9 mouse cellular contexts compared by ENCODE assay signal in genomic region chr7:66136187-66136586, GRCm38 (mm10). TPM values are rescaled to one million over a fixed set of nuclear protein-coding genes. Genes with fewer than 3 reads are reported as not detected.
A peak's percentile ranks its signal among the peaks of the same experiment; 100 is the strongest.
DNase-seq lines count a peak whose midpoint lies in the region; ATAC-seq and TF ChIP-seq lines count a peak whose summit lies in the region.
"Had no signal": no experiment of that assay in that cellular context is flagged by ENCODE, and none has a peak within 500 bp of the region (broad histone marks: within the 10 kb centered on the region; RNA-seq: fewer than 3 reads in every experiment).

No protein-coding gene starts in this region.

- intact Hi-C loops in gastrocnemius, adult 2 months (cut with DNase I), result no loop called here
- intact Hi-C loops in gastrocnemius, postnatal 36 days (cut with DNase I), result no loop called here

- no peak for TF ChIP-seq CTCF in gastrocnemius, adult 2 months (IDR thresholded peaks at IDR 0.05)

- peak overlapping the region; percentile 70 for H3K27ac ChIP-seq in gastrocnemius, adult 2 months
- peak overlapping the region; percentile 60 for H3K27ac ChIP-seq in midbrain, embryonic 12.5 days (replicated peaks)
- no peak overlapping the region; the same call in 1 of the 2 replicates for H3K27ac ChIP-seq in midbrain, embryonic 10.5 days (replicated peaks)
- peak overlapping the region; percentile 65 for H3K27ac ChIP-seq in intestine, embryonic 16.5 days (ENCODE audit: low read length)
- H3K27ac ChIP-seq in stomach, embryonic 14.5 days (ENCODE audit: low read length), result no peak overlapping the region
- H3K27ac ChIP-seq: heart, embryonic 10.5 days had no signal

- DNase-seq in gastrocnemius, adult 2 months, result no peak
- no peak for DNase-seq in gastrocnemius, postnatal 36 days
- no peak for DNase-seq in midbrain, embryonic 10.5 days (ENCODE audit: low spot score)
- no peak for DNase-seq in cerebellum, adult 18-20 months
- no peak for DNase-seq in layer of hippocampus, adult 9-10 months (ENCODE audit: low spot score)

- H3K36me3 ChIP-seq in midbrain, embryonic 12.5 days, result no peaks in the 10 kb centered on the region
- peaks cover 23% of the 10 kb centered on the region for H3K36me3 ChIP-seq in midbrain, embryonic 10.5 days
- H3K36me3 ChIP-seq in intestine, embryonic 16.5 days (ENCODE audit: control insufficient read depth, insufficient read depth, low read length), result no peaks in the 10 kb centered on the region
- no peaks in the 10 kb centered on the region for H3K36me3 ChIP-seq in stomach, embryonic 14.5 days (ENCODE audit: control insufficient read depth, insufficient read depth, low read length)

- no peak for ATAC-seq in midbrain, embryonic 12.5 days (ENCODE audit: low FRiP score, low read depth)
- ATAC-seq in intestine, embryonic 16.5 days, result peak; percentile 91
- ATAC-seq in stomach, embryonic 14.5 days (ENCODE audit: insufficient number of reproducible peaks, insufficient read depth, low FRiP score, low read depth), result peak; percentile 61; the same call in 1 of the 2 replicates

- no peak overlapping the region for H3K4me3 ChIP-seq in gastrocnemius, adult 2 months
- no peak overlapping the region for H3K4me3 ChIP-seq in midbrain, embryonic 12.5 days
- H3K4me3 ChIP-seq in midbrain, embryonic 10.5 days, result no peak overlapping the region
- no peak overlapping the region for H3K4me3 ChIP-seq in intestine, embryonic 16.5 days (ENCODE audit: low read length)
- H3K4me3 ChIP-seq in stomach, embryonic 14.5 days (ENCODE audit: low read depth, low read length), result no peak overlapping the region
- H3K4me3 ChIP-seq: heart, embryonic 10.5 days had no signal

- peaks cover 28% of the 10 kb centered on the region for H3K4me1 ChIP-seq in midbrain, embryonic 12.5 days
- peaks cover 32% of the 10 kb centered on the region for H3K4me1 ChIP-seq in midbrain, embryonic 10.5 days
- peaks cover 32% of the 10 kb centered on the region for H3K4me1 ChIP-seq in intestine, embryonic 16.5 days (ENCODE audit: control insufficient read depth, insufficient read depth, low read length)
- peaks cover 24% of the 10 kb centered on the region for H3K4me1 ChIP-seq in stomach, embryonic 14.5 days (ENCODE audit: control insufficient read depth, insufficient read depth, low read length)

- no peaks in the 10 kb centered on the region for H3K9me3 ChIP-seq in midbrain, embryonic 12.5 days
- H3K9me3 ChIP-seq in midbrain, embryonic 10.5 days (replicated peaks), result no peaks in the 10 kb centered on the region
- no peaks in the 10 kb centered on the region for H3K9me3 ChIP-seq in intestine, embryonic 16.5 days (ENCODE audit: control insufficient read depth, low read length)
- no peaks in the 10 kb centered on the region for H3K9me3 ChIP-seq in stomach, embryonic 14.5 days (ENCODE audit: control insufficient read depth, low read depth, low read length)
- H3K9me3 ChIP-seq: heart, embryonic 10.5 days had no signal

- H3K27me3 ChIP-seq in midbrain, embryonic 12.5 days, result no peaks in the 10 kb centered on the region
- H3K27me3 ChIP-seq in midbrain, embryonic 10.5 days (ENCODE audit: low read depth, poor library complexity, severe bottlenecking), result no peaks in the 10 kb centered on the region
- H3K27me3 ChIP-seq in intestine, embryonic 16.5 days (replicated peaks; ENCODE audit: control insufficient read depth, insufficient read depth, low read length), result no peaks in the 10 kb centered on the region
- H3K27me3 ChIP-seq in stomach, embryonic 14.5 days (ENCODE audit: control insufficient read depth, insufficient read depth, low read length), result no peaks in the 10 kb centered on the region

- no peak overlapping the region for H3K4me2 ChIP-seq in midbrain, embryonic 12.5 days (replicated peaks)
- no peak overlapping the region for H3K4me2 ChIP-seq in intestine, embryonic 16.5 days (ENCODE audit: low read depth, low read length)
- H3K4me2 ChIP-seq in stomach, embryonic 14.5 days (replicated peaks; ENCODE audit: low read depth, low read length), result no peak overlapping the region

- no peak overlapping the region for H3K9ac ChIP-seq in midbrain, embryonic 12.5 days (replicated peaks)
- H3K9ac ChIP-seq in intestine, embryonic 16.5 days (ENCODE audit: low read depth, low read length), result no peak overlapping the region
- H3K9ac ChIP-seq in stomach, embryonic 14.5 days (replicated peaks; ENCODE audit: low read depth, low read length), result no peak overlapping the region

RNA-seq across cellular contexts. Expression of gene Chsy1, which starts 26.9 kb away (rescaled TPM):
- 1 to 10 TPM; 4.1 to 4.2 TPM for total RNA-seq in gastrocnemius, adult 2 months (2021)
- total RNA-seq in gastrocnemius, postnatal 36 days (2021), result 1 to 10 TPM; 2.9 to 3.4 TPM
- polyA plus RNA-seq in midbrain, embryonic 12.5 days (2016; fragmentation: Nextera tagmentation; extraction: Ambion mirVana), result 13.2 and 13.3 TPM in 2 replicates
- 12.0 and 12.2 TPM in 2 replicates for polyA plus RNA-seq in midbrain, embryonic 10.5 days (2016; fragmentation: Nextera tagmentation; extraction: Ambion mirVana)
- 6.3 and 7.0 TPM in 2 replicates for polyA plus RNA-seq in intestine, embryonic 16.5 days (2015; fragmentation: Nextera tagmentation; extraction: Ambion mirVana)
- 28.7 and 29.3 TPM in 2 replicates for polyA plus RNA-seq in stomach, embryonic 14.5 days (2014; fragmentation: Nextera tagmentation; extraction: Ambion mirVana)

RNA-seq across cellular contexts. Expression of gene Selenos, which starts 56.7 kb away (rescaled TPM):
- total RNA-seq in gastrocnemius, adult 2 months (2021), result 10 to 100 TPM; 26.5 to 35.1 TPM
- total RNA-seq in gastrocnemius, postnatal 36 days (2021), result 10 to 100 TPM; 20.3 to 28.4 TPM
- polyA plus RNA-seq in midbrain, embryonic 12.5 days (2016; fragmentation: Nextera tagmentation; extraction: Ambion mirVana), result 75.6 and 76.8 TPM in 2 replicates
- polyA plus RNA-seq in midbrain, embryonic 10.5 days (2016; fragmentation: Nextera tagmentation; extraction: Ambion mirVana), result 86.7 and 96.9 TPM in 2 replicates
- 129 and 138 TPM in 2 replicates for polyA plus RNA-seq in intestine, embryonic 16.5 days (2015; fragmentation: Nextera tagmentation; extraction: Ambion mirVana)
- 92.1 and 101 TPM in 2 replicates for polyA plus RNA-seq in stomach, embryonic 14.5 days (2014; fragmentation: Nextera tagmentation; extraction: Ambion mirVana)

Comparison
In these comparisons a context has a peak if more than half of its experiments do, and no peak if none do; other contexts are left out.
1. H3K27ac ChIP-seq: peak in gastrocnemius, adult 2 months (single experiment), midbrain, embryonic 12.5 days (single experiment) and intestine, embryonic 16.5 days (single experiment); none in midbrain, embryonic 10.5 days (single experiment) and stomach, embryonic 14.5 days (single experiment).